Mouse (Mus musculus): ENCODE measurements around the gene Fgfr2.

The Fgfr2 gene

DNA sequence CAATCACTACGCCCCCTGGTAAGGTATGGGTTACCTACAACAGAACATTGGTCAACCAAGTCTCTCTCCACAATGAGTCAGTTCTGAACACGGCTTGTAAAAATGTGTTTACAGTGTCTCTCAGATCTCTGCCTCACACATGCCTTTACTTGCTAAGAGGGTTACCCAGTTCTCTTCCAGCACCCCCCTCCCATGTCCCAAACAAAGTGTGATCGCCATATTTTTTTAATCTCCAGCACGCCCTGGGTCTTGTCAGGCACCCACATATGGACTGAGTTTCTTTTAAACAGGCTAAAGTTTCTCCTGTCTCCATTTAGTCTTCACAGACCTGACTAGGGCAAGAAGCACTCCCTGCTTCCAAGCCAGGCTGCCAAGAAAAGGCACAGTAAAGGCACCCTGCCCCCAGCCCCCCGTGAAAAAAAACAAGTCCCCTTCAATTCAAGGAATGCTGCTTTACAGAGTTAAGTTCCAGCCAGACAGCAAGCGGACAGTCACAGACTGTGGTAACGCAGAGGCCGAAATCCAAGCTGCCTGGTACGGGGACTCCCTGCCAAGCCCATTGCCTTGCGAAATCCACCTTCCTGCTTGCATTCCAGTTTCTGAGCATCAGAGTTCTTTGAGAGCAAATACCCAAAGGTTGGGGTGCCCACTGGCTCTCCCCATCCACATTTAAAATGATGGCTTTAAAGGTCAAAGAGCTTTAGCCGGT lies 2834.3 kb downstream of the Fgfr2 start:
- H3K4me1 ChIP-seq (replicated peaks; ENCODE audit: low read depth, low read length) = peaks cover 13% of the 10 kb centered on the region
- H3K9me3 ChIP-seq (ENCODE audit: low read length) = no peaks in the 10 kb centered on the region
- H3K4me3 ChIP-seq (replicated peaks; ENCODE audit: low read length) = no peak overlapping the region
- no peaks in the 10 kb centered on the region for H3K36me3 ChIP-seq (ENCODE audit: insufficient read depth, low read length)
- peaks cover 7% of the 10 kb centered on the region; the same call in 1 of the 2 replicates for H3K27me3 ChIP-seq (ENCODE audit: insufficient read depth, low read length)
- TF ChIP-seq POU5F1 (IDR thresholded peaks at IDR 0.05; ENCODE audit: borderline replicate concordance, low read length) = no peak
- no peak for TF ChIP-seq NANOG (IDR thresholded peaks at IDR 0.05; ENCODE audit: borderline replicate concordance, low read length)
- TF ChIP-seq CTCF (conservative IDR thresholded peaks at IDR 0.05; ENCODE audit: low read length) = no peak

DNA sequence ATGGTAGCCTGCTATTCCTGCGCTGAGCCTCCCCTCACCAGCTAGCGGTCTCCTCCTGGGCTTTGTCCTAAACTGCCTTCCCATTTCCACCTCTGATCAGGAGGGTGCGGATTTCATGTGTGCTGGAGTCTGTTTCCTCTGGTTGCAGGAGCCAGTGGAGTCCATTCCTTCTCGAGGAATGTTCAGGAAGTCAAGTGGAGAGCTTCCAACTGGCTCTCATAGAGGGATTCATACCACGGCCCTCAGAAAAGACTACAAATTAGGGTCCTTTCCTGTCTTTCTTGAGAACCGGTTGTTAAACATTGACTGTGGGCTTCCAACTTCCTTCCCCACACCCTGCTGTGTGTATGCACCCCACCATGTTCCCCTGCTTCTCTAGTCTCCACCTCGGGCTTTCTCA lies 2834.9 kb downstream of the Fgfr2 start:
- no peak for TF ChIP-seq CTCF (conservative IDR thresholded peaks at IDR 0.05; ENCODE audit: low read length)
- TF ChIP-seq POU5F1 (IDR thresholded peaks at IDR 0.05; ENCODE audit: borderline replicate concordance, low read length) = no peak
- no peak for TF ChIP-seq NANOG (IDR thresholded peaks at IDR 0.05; ENCODE audit: borderline replicate concordance, low read length)
- H3K36me3 ChIP-seq (ENCODE audit: insufficient read depth, low read length) = no peaks in the 10 kb centered on the region

DNA sequence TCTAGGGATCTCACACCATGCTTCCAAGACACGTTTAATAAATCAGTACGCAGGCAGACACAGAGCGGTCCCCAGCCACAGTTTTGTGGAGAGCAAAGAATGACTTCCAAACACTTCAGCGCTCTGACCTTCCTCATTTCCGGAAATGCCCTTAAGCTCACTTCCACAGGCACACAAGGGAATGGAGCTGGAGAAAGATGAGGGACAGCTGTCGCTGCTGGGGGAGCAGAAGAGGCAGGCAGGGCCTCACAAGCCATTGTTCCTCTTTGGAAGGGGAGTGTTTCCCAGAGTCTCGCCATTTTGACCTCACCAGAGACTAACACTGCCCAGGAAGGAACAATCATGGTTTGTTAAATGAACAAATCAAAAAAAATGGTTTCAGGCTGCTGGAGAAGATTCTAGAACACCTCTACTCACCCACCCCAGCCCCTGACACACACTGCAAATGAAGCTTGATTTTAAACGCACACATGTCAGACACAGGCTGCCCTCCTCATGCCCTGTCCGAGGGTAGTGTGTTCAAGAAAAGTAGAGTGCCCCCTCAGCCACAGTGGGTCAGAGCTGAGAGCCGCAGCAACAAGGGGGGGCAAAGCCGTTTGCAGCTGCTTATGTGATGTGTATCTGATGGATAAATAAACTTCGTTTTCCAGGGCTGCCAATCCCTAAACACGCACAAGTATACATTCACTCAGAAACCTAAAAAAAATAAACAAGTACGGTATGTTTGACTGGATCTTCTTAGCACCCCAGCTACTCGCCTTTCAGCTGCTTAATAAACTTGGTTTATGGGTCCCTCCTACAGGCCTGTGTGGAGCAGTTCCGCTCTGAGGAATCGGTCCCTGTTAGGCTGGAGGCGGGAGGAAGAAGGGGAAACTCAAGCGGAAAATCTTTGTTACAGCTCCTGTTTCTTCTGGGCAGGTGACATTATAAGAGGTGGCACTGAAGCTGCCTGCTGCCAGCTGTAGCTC lies 2844.1 kb downstream of the Fgfr2 start:
- Histone ChIP-seq H3K9me3 (ENCODE audit: low read length) (0 out of 2 replicates have a peak, but pooled peaks cover 8% of the 10 kb centered on the region), H3K4me3 (replicated peaks; ENCODE audit: low read length) (no peak overlapping the region), H3K27me3 (ENCODE audit: insufficient read depth, low read length) (peaks cover 25% of the 10 kb centered on the region), H3K36me3 (ENCODE audit: insufficient read depth, low read length) (no peaks in the 10 kb centered on the region), H3K4me1 (replicated peaks; ENCODE audit: low read depth, low read length) (0 out of 2 replicates have a peak, but pooled peaks cover 7% of the 10 kb centered on the region)
- TF ChIP-seq CTCF (conservative IDR thresholded peaks at IDR 0.05; ENCODE audit: low read length) = no peak
- no peak for TF ChIP-seq POU5F1 (IDR thresholded peaks at IDR 0.05; ENCODE audit: borderline replicate concordance, low read length)
- TF ChIP-seq NANOG (IDR thresholded peaks at IDR 0.05; ENCODE audit: borderline replicate concordance, low read length) = no peak

More for the DNA sequence above, 2834.9 kb downstream of the Fgfr2 start:
- Histone ChIP-seq H3K4me3 (replicated peaks; ENCODE audit: low read length) (no peak overlapping the region), H3K27me3 (ENCODE audit: insufficient read depth, low read length) (peaks cover 7% of the 10 kb centered on the region; the same call in 1 of the 2 replicates), H3K9me3 (ENCODE audit: low read length) (no peaks in the 10 kb centered on the region), H3K4me1 (replicated peaks; ENCODE audit: low read depth, low read length) (peaks cover 13% of the 10 kb centered on the region)

DNA sequence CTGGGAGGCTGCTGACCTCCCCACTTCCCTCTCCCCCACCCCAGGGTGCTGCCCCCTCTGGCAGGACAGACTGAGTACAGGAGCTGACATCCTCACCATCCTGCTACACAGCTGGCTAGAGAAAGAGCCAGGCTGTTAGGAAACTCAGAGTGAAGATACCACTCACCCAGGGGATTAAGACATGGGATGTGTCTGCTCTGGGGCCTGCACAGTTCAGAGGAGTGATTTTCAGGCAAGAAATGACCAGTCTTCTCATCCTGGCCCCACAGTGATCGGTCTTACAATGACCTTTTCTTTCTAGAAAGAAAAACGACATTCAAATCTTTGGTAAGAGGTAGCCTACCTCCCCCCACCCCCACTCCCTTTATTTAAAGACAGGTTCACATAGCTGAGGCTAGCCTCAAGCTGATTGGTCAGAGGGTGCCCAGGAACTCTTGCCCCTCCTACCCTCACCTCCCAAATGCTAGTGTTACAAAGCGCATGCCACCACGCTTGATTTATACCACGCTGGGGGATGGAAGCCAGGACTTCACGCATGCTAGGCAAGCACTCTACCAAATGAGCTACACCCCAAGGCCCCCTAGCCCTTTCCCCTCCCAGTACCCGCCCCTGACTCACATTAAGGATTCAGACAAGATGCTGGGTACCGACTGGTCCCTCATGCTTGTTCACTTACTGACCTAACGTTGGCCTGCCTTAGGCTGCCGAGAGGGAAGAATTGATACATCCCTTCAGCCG lies 2845.0 kb downstream of the Fgfr2 start:
- TF ChIP-seq CTCF (conservative IDR thresholded peaks at IDR 0.05; ENCODE audit: low read length) (no peak), NANOG (IDR thresholded peaks at IDR 0.05; ENCODE audit: borderline replicate concordance, low read length) (no peak), POU5F1 (IDR thresholded peaks at IDR 0.05; ENCODE audit: borderline replicate concordance, low read length) (no peak)
- H3K9me3 ChIP-seq (ENCODE audit: low read length) = 0 out of 2 replicates have a peak, but pooled peaks cover 8% of the 10 kb centered on the region

DNA sequence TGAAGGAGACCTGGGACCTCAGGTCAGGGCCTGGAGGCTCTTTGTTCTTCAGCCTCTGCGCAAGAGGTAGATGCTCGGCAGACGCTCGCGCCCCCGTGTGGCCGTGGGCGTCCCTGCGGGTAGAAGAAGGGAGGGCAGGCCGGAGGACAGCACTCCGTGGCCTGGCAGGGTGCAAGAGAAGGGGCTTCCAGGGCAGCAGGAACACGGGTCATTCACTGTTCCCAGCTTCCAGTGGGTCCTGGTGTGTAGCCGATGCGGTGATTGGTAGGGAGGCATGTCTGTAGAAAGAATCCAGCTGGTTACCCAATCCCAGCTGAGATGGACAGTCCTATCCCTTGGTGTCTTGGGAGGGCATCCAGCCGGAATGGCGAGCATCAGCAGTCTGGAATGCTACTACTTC lies 2849.9 kb downstream of the Fgfr2 start:
- no peak overlapping the region for H3K4me3 ChIP-seq (replicated peaks; ENCODE audit: low read length)
- H3K36me3 ChIP-seq (ENCODE audit: insufficient read depth, low read length) = no peaks in the 10 kb centered on the region
- peaks cover 18% of the 10 kb centered on the region for H3K4me1 ChIP-seq (replicated peaks; ENCODE audit: low read depth, low read length)
- H3K27me3 ChIP-seq (ENCODE audit: insufficient read depth, low read length) = peaks cover 69% of the 10 kb centered on the region
- H3K9me3 ChIP-seq (ENCODE audit: low read length) = 0 out of 2 replicates have a peak, but pooled peaks cover 8% of the 10 kb centered on the region
- peak; percentile 75 for TF ChIP-seq CTCF (conservative IDR thresholded peaks at IDR 0.05; ENCODE audit: low read length)
- no peak for TF ChIP-seq POU5F1 (IDR thresholded peaks at IDR 0.05; ENCODE audit: borderline replicate concordance, low read length)
- TF ChIP-seq NANOG (IDR thresholded peaks at IDR 0.05; ENCODE audit: borderline replicate concordance, low read length) = no peak

More for the DNA sequence above, 2845.0 kb downstream of the Fgfr2 start:
- no peak overlapping the region for H3K4me3 ChIP-seq (replicated peaks; ENCODE audit: low read length)
- H3K4me1 ChIP-seq (replicated peaks; ENCODE audit: low read depth, low read length) = 0 out of 2 replicates have a peak, but pooled peaks cover 7% of the 10 kb centered on the region
- H3K27me3 ChIP-seq (ENCODE audit: insufficient read depth, low read length) = peaks cover 32% of the 10 kb centered on the region
- no peaks in the 10 kb centered on the region for H3K36me3 ChIP-seq (ENCODE audit: insufficient read depth, low read length)

DNA sequence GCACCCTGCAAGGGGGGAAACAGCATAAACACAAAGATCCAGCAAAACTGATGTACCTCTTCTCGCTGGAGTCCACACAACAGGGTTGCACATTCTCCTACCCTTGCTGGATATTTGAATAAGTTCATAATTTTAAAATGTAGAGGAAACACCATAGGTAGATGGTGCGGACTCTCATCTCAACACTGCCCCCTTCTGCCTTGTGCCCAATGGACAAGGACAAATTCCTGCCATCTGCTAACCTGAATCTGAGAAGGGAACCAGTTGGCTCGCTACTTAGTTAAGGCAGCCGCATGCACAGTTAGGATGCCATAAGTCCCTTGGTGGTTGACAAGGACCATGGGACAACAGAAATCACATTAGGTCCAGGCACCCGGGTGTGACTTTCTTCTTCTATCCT lies 2852.3 kb downstream of the Fgfr2 start:
- Histone ChIP-seq H3K9me3 (ENCODE audit: low read length) (0 out of 2 replicates have a peak, but pooled peaks cover under 1% of the 10 kb centered on the region), H3K4me1 (replicated peaks; ENCODE audit: low read depth, low read length) (peaks cover 23% of the 10 kb centered on the region), H3K36me3 (ENCODE audit: insufficient read depth, low read length) (no peaks in the 10 kb centered on the region), H3K27me3 (ENCODE audit: insufficient read depth, low read length) (peaks cover 80% of the 10 kb centered on the region), H3K4me3 (replicated peaks; ENCODE audit: low read length) (no peak overlapping the region)
- TF ChIP-seq CTCF (conservative IDR thresholded peaks at IDR 0.05; ENCODE audit: low read length) = no peak
- no peak for TF ChIP-seq NANOG (IDR thresholded peaks at IDR 0.05; ENCODE audit: borderline replicate concordance, low read length)
- TF ChIP-seq POU5F1 (IDR thresholded peaks at IDR 0.05; ENCODE audit: borderline replicate concordance, low read length) = no peak

DNA sequence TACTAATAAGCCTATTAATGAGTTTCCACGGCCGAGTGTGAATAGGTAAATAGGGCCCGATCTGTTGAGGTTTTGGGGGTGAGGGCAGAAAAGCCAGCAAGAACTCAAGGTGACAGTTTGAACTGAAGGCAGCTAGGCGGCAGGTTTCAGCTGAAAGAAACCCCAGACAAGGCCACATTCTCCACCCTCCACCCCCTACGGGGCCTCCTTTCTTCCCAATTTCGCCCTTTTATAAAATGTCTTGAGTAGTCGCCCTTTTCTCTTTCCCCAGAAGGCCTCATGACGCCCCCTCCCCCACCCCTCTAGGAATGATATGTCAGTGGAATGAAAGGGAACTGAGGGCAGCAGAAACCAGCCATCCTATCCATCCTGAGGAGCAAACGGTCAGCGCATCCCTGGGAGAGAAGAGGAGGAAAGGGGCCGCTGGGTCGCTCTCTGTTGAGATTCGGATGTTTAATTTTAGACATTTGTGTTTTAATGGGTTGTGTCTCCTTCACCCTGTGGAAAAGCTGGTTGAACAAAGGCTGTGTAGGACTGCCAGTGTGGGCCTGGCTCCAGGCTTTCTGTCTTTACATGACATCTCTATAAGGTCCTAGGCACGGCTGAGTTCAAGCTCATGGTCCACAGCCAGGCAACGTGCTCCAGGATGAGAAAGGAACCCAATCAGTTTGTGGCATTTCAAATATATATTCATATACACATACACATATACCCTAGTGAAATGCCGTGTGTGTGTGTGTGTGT lies 2853.9 kb downstream of the Fgfr2 start:
- no peaks in the 10 kb centered on the region for H3K36me3 ChIP-seq (ENCODE audit: insufficient read depth, low read length)
- H3K9me3 ChIP-seq (ENCODE audit: low read length) = 0 out of 2 replicates have a peak, but pooled peaks cover 5% of the 10 kb centered on the region
- TF ChIP-seq CTCF (conservative IDR thresholded peaks at IDR 0.05; ENCODE audit: low read length) (no peak), POU5F1 (IDR thresholded peaks at IDR 0.05; ENCODE audit: borderline replicate concordance, low read length) (no peak), NANOG (IDR thresholded peaks at IDR 0.05; ENCODE audit: borderline replicate concordance, low read length) (no peak)
- peaks cover 82% of the 10 kb centered on the region for H3K27me3 ChIP-seq (ENCODE audit: insufficient read depth, low read length)
- no peak overlapping the region for H3K4me3 ChIP-seq (replicated peaks; ENCODE audit: low read length)
- H3K4me1 ChIP-seq (replicated peaks; ENCODE audit: low read depth, low read length) = peaks cover 33% of the 10 kb centered on the region

Measured in E14TG2a.4 (cell line).